ENCODE assay signal across 8 mouse cellular contexts in genomic region chr10:119454106-119454667, GRCm38 (mm10). TPM values are rescaled to one million over a fixed set of nuclear protein-coding genes. Genes with fewer than 3 reads are reported as not detected.
A peak's percentile ranks its signal among the peaks of the same experiment; 100 is the strongest.
DNase-seq lines count a peak whose midpoint lies in the region; ATAC-seq lines count a peak whose summit lies in the region.

No protein-coding gene starts in this region.

- no peaks in the 10 kb centered on the region for H3K36me3 ChIP-seq in megakaryocyte, embryonic 14.5 days (replicated peaks; ENCODE audit: low read length)
- H3K36me3 ChIP-seq in forebrain, embryonic 13.5 days (ENCODE audit: poor library complexity, severe bottlenecking) = no peaks in the 10 kb centered on the region
- no peaks in the 10 kb centered on the region for H3K36me3 ChIP-seq in intestine, embryonic 16.5 days (ENCODE audit: control insufficient read depth, insufficient read depth, low read length)
- H3K36me3 ChIP-seq in liver, embryonic 13.5 days = no peaks in the 10 kb centered on the region

- peak overlapping the region; percentile 87 for H3K4me3 ChIP-seq in megakaryocyte, embryonic 14.5 days (replicated peaks)
- H3K4me3 ChIP-seq in forebrain, embryonic 13.5 days = peak overlapping the region; percentile 80
- peak overlapping the region; percentile 76 for H3K4me3 ChIP-seq in intestine, embryonic 16.5 days (ENCODE audit: low read length)
- peak overlapping the region; percentile 59 for H3K4me3 ChIP-seq in liver, embryonic 13.5 days (replicated peaks)

- peaks cover 28% of the 10 kb centered on the region for H3K4me1 ChIP-seq in megakaryocyte, embryonic 14.5 days
- peaks cover 27% of the 10 kb centered on the region for H3K4me1 ChIP-seq in forebrain, embryonic 13.5 days
- peaks cover 7% of the 10 kb centered on the region for H3K4me1 ChIP-seq in intestine, embryonic 16.5 days (ENCODE audit: control insufficient read depth, insufficient read depth, low read length)
- H3K4me1 ChIP-seq in liver, embryonic 13.5 days (replicated peaks) = no peaks in the 10 kb centered on the region

- WGBS in forebrain, embryonic 13.5 days = 1% methylated on average over 49 of the region's 57 CpGs
- WGBS in intestine, embryonic 16.5 days = under 1% methylated on average over 52 of the region's 57 CpGs
- WGBS in liver, embryonic 13.5 days (ENCODE audit: insufficient replicate concordance) = under 1% methylated on average over 41 of the region's 57 CpGs

- peak overlapping the region; percentile 95 for H3K4me2 ChIP-seq in forebrain, embryonic 13.5 days
- H3K4me2 ChIP-seq in intestine, embryonic 16.5 days (ENCODE audit: low read depth, low read length) = peak overlapping the region; percentile 98
- H3K4me2 ChIP-seq in liver, embryonic 13.5 days = peak overlapping the region; percentile 64

- peaks cover 72% of the 10 kb centered on the region for H3K27me3 ChIP-seq in megakaryocyte, embryonic 14.5 days (replicated peaks)
- 0 out of 2 replicates have a peak, but pooled peaks cover 4% of the 10 kb centered on the region for H3K27me3 ChIP-seq in forebrain, embryonic 13.5 days
- H3K27me3 ChIP-seq in intestine, embryonic 16.5 days (replicated peaks; ENCODE audit: control insufficient read depth, insufficient read depth, low read length) = no peaks in the 10 kb centered on the region
- H3K27me3 ChIP-seq in liver, embryonic 13.5 days = peaks cover 52% of the 10 kb centered on the region

- no peak for ATAC-seq in megakaryocyte, adult 5-6 weeks (ENCODE audit: poor library complexity, severe bottlenecking)
- peak; percentile 77 for ATAC-seq in forebrain, embryonic 13.5 days
- peak; percentile 82 for ATAC-seq in intestine, embryonic 16.5 days
- peak; percentile 57 for ATAC-seq in liver, embryonic 13.5 days (ENCODE audit: low read depth)

- peak; percentile 10 for DNase-seq in cerebellum, adult 11 months
- DNase-seq in liver, embryonic 13.5 days = no peak
- DNase-seq in retina, embryonic 14.5 days (ENCODE audit: low spot score) = peak; percentile 65
- no peak for DNase-seq in adipocyte (ENCODE audit: low spot score)

- H3K9me3 ChIP-seq in megakaryocyte, embryonic 14.5 days = peaks cover 19% of the 10 kb centered on the region
- no peaks in the 10 kb centered on the region for H3K9me3 ChIP-seq in forebrain, embryonic 13.5 days (replicated peaks)
- no peaks in the 10 kb centered on the region for H3K9me3 ChIP-seq in intestine, embryonic 16.5 days (ENCODE audit: control insufficient read depth, low read length)
- H3K9me3 ChIP-seq in liver, embryonic 13.5 days (replicated peaks) = no peaks in the 10 kb centered on the region

- peak overlapping the region; percentile 87 for H3K27ac ChIP-seq in forebrain, embryonic 13.5 days
- H3K27ac ChIP-seq in intestine, embryonic 16.5 days (ENCODE audit: low read length) = no peak overlapping the region
- H3K27ac ChIP-seq in liver, embryonic 13.5 days = no peak overlapping the region

- peak overlapping the region; percentile 85 for H3K9ac ChIP-seq in forebrain, embryonic 13.5 days
- H3K9ac ChIP-seq in intestine, embryonic 16.5 days (ENCODE audit: low read depth, low read length) = peak overlapping the region; percentile 77
- peak overlapping the region; percentile 43 for H3K9ac ChIP-seq in liver, embryonic 13.5 days

RNA-seq across cellular contexts. Expression of gene Grip1, which starts 0.6 kb away (rescaled TPM):
- 0.08 TPM in 1 of 2 replicates, not detected in the other for polyA plus RNA-seq in megakaryocyte, embryonic 14.5 days (2012; ENCODE audit: insufficient read depth, low replicate concordance)
- not detected in 2 replicates for total RNA-seq in megakaryocyte, adult 5-6 weeks (2015)
- not detected in 2 replicates for total RNA-seq in megakaryocyte, adult 5-6 weeks (2017)
- 12.4 and 13.5 TPM in 2 replicates for polyA plus RNA-seq in forebrain, embryonic 13.5 days (2015; fragmentation: Nextera tagmentation; extraction: Ambion mirVana)
- polyA plus RNA-seq in intestine, embryonic 16.5 days (2015; fragmentation: Nextera tagmentation; extraction: Ambion mirVana) = 1.1 and 1.2 TPM in 2 replicates
- 0.57 and 0.58 TPM in 2 replicates for polyA plus RNA-seq in liver, embryonic 13.5 days (2015; fragmentation: Nextera tagmentation; extraction: Ambion mirVana)

Comparison
In these comparisons a context has a peak if more than half of its experiments do, and no peak if none do; other contexts are left out.
1. DNase-seq: peak in cerebellum, adult 11 months (single experiment) and retina, embryonic 14.5 days (single experiment); none in liver, embryonic 13.5 days (single experiment) and adipocyte (single experiment).
2. Peak in every context shown above with its lines, with median percentiles within 50 percentile points of each other: H3K4me3 ChIP-seq, H3K4me2 ChIP-seq and H3K9ac ChIP-seq.